In the genomic region with DNA sequence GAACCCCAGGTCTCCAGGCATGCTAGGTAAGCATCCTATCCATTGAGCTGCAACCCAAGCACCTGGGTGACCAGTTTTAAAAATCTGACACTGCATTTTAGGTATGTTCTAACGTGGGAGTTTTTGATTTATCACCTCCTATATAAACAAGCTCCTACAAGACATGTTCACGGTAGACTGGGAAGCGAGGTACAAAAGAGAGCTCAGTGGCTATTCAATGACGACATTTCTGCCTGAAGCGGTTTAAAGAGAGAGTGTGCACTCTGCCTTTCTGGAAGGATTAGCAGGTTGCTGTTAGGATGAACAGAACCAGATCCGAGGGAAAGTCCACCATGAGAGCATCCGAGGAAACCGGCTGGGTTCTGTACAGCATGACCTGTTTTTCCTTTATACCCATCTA, we compare ENCODE assay signal across 24 mouse cellular contexts.
"Had no signal": no experiment of that assay in that cellular context is flagged by ENCODE, and none has a peak within 500 bp of the region (broad histone marks: within the 10 kb centered on the region; RNA-seq: fewer than 3 reads in every experiment).

No protein-coding gene starts in this region.

- H3K9me3 ChIP-seq: limb, embryonic 10.5 days; limb, embryonic 13.5 days; liver, embryonic 12.5 days; liver, embryonic 15.5 days; lung, embryonic 15.5 days; megakaryocyte, embryonic 14.5 days; midbrain, embryonic 10.5 days; neural tube, embryonic 12.5 days; stomach, embryonic 15.5 days had no signal

- H3K36me3 ChIP-seq: limb, embryonic 10.5 days; limb, embryonic 13.5 days; liver, embryonic 12.5 days; liver, embryonic 15.5 days; lung, embryonic 15.5 days; midbrain, embryonic 10.5 days; neural tube, embryonic 12.5 days; stomach, embryonic 15.5 days had no signal

- H3K4me3 ChIP-seq: layer of hippocampus, adult 2 months; limb, embryonic 10.5 days; limb, embryonic 13.5 days; liver, embryonic 12.5 days; liver, embryonic 15.5 days; lung, embryonic 15.5 days; megakaryocyte, embryonic 14.5 days; midbrain, embryonic 10.5 days; neural tube, embryonic 12.5 days; stomach, embryonic 15.5 days had no signal

- H3K27me3 ChIP-seq: limb, embryonic 13.5 days; liver, embryonic 12.5 days; liver, embryonic 15.5 days; lung, embryonic 15.5 days; neural tube, embryonic 12.5 days; stomach, embryonic 15.5 days had no signal

- H3K4me1 ChIP-seq: limb, embryonic 10.5 days; limb, embryonic 13.5 days; liver, embryonic 15.5 days; lung, embryonic 15.5 days; megakaryocyte, embryonic 14.5 days; midbrain, embryonic 10.5 days; neural tube, embryonic 12.5 days; stomach, embryonic 15.5 days had no signal

- H3K27ac ChIP-seq: kidney, postnatal 0 days; layer of hippocampus, adult 2 months; limb, embryonic 10.5 days; limb, embryonic 13.5 days; liver, embryonic 12.5 days; liver, embryonic 15.5 days; lung, embryonic 15.5 days; midbrain, embryonic 10.5 days; neural tube, embryonic 12.5 days; stomach, embryonic 15.5 days had no signal

- DNase-seq: kidney, adult 11 months; kidney, adult 9 months; kidney, postnatal 25 days; layer of hippocampus, adult 9-11 months; liver; lung, adult 18-20 months; lung, postnatal 10 days; lung, postnatal 36 days; midbrain, embryonic 14.5 days; right cerebral cortex, adult 18-20 months; right cerebral cortex, postnatal 14 days; right cerebral cortex, postnatal 4 days; thymus, postnatal 25 days had no signal
